Mouse (Mus musculus) hindbrain, embryonic 11.5 days (tissue): ENCODE results near the gene Iqce. TPM values are rescaled to one million over a fixed set of nuclear protein-coding genes. Genes with fewer than 3 reads are reported as not detected.

Experiments used
- ATAC-seq: fragments of 200-750 bp; cut with Nextera tagmentation; 2 replicates; pipeline ENCODE4 v1.8.0; 2017; ENCODE audit warnings: mild to moderate bottlenecking, moderate TSS enrichment, moderate library complexity; ENCODE audit not compliant: low FRiP score
- DNase-seq: peaks from one replicate; pipeline ENCODE4 v3.0.0-alpha.2; 2015; ENCODE audit warnings: low spot score
- H3K27ac ChIP-seq: fragments of 300-500 bp; sonication (generic); 2 replicates; pipeline ENCODE4 v1.5.1; 2014; ENCODE audit warnings: mild to moderate bottlenecking, low read depth, low read length
- H3K27me3 ChIP-seq: fragments of 300-500 bp; sonication (generic); 2 replicates; pipeline ENCODE4 v1.6.1; 2014; ENCODE audit warnings: mild to moderate bottlenecking, low read length, moderate library complexity, mixed read lengths; ENCODE audit not compliant: control insufficient read depth, insufficient read depth
- H3K36me3 ChIP-seq: fragments of 300-500 bp; sonication (generic); 2 replicates; pipeline ENCODE4 v1.6.1; 2014; ENCODE audit warnings: mild to moderate bottlenecking, low read length, moderate library complexity, mixed read lengths; ENCODE audit not compliant: control insufficient read depth, insufficient read depth
- H3K4me1 ChIP-seq: fragments of 300-500 bp; sonication (generic); replicated peaks from 2 replicates; pipeline ENCODE4 v1.6.1; 2014; ENCODE audit warnings: low read length, mixed read lengths; ENCODE audit not compliant: control insufficient read depth, insufficient read depth
- H3K4me2 ChIP-seq: fragments of 300-500 bp; sonication (generic); replicated peaks from 2 replicates; pipeline ENCODE4 v1.6.1; 2014; ENCODE audit warnings: mild to moderate bottlenecking, low read depth, low read length
- H3K4me3 ChIP-seq: fragments of 300-500 bp; sonication (generic); 2 replicates; pipeline ENCODE4 v1.5.1; 2014; ENCODE audit warnings: low read depth, low read length
- H3K9ac ChIP-seq: fragments of 300-500 bp; sonication (generic); 2 replicates; pipeline ENCODE4 v1.6.1; 2014; ENCODE audit warnings: low read depth, low read length
- H3K9me3 ChIP-seq: fragments of 300-500 bp; sonication (generic); 2 replicates; pipeline ENCODE4 v1.6.1; 2016; ENCODE audit warnings: low read length; ENCODE audit not compliant: control insufficient read depth
- WGBS: fragments of 180-500 bp; shearing (Covaris S2); extraction: QIAGEN DNeasy Blood & Tissue Kit; methylation state at CpG from one replicate; pipeline ENCODE4 v1.1.7; 2014; 5-methylcytosine and 5-hydroxymethylcytosine counted together
- polyA plus RNA-seq: library from polyadenylated mRNA; unstranded; fragments of >200 nt; fragmentation: Nextera tagmentation; extraction: Ambion mirVana; gene quantifications from 2 replicates; pipeline ENCODE4 v1.2.1, GENCODE M21; 2014

Iqce gene
- polyA plus RNA-seq, 1 experiment from 2014 or later: 16.8 TPM

- H3K4me2 ChIP-seq: no peak overlapping the region
- no peak for DNase-seq
- H3K4me1 ChIP-seq: no peaks in the 10 kb centered on the region
- no peak overlapping the region for H3K9ac ChIP-seq
- H3K27ac ChIP-seq: no peak overlapping the region
- H3K27me3 ChIP-seq: no peaks in the 10 kb centered on the region
- 82% methylated on average over 7 of the region's 7 CpGs for WGBS
- no peak overlapping the region for H3K4me3 ChIP-seq
- ATAC-seq: no peak
- no peaks in the 10 kb centered on the region for H3K9me3 ChIP-seq
- peaks cover 3% of the 10 kb centered on the region; the same call in 1 of the 2 replicates for H3K36me3 ChIP-seq
Observed at GRCm38 (mm10) chr5:140720773-140721172, 18.6 kb upstream of the Iqce start.

GRCm38 (mm10) chr5:140711040-140711439, 8.9 kb upstream of the Iqce start:
- Histone ChIP-seq H3K4me3 (no peak overlapping the region), H3K4me1 (no peaks in the 10 kb centered on the region), H3K36me3 (no peaks in the 10 kb centered on the region), H3K4me2 (no peak overlapping the region), H3K9me3 (no peaks in the 10 kb centered on the region), H3K27me3 (no peaks in the 10 kb centered on the region), H3K9ac (no peak overlapping the region), H3K27ac (no peak overlapping the region)
- no peak for ATAC-seq
- 87% methylated on average over 5 of the region's 5 CpGs for WGBS
- DNase-seq: no peak

DNA sequence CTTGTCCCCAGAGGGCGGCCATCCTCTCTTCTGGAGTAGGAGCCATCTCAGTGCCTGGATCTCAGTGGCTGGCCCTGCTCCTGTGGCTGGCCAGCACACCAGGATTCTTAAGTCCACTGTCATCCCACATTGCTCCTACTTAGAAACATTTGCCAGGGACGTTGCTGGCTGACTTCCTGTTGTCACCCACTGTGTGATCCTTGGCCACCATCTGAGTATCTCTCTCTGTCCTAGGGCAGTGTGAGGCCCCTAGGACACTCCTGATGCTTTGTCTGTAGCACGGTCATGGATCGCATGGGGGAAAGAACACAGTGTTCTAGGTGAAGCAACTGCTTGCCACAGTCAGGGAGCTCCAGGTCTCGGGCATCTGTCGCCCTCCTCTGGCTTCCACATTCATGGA, 8.1 kb upstream of the Iqce start:
- DNase-seq (no peak), ATAC-seq (no peak)
- Histone ChIP-seq H3K4me2 (no peak overlapping the region), H3K36me3 (no peaks in the 10 kb centered on the region), H3K4me1 (0 out of 2 replicates have a peak, but pooled peaks cover 2% of the 10 kb centered on the region), H3K9me3 (no peaks in the 10 kb centered on the region), H3K27me3 (no peaks in the 10 kb centered on the region), H3K4me3 (no peak overlapping the region), H3K27ac (no peak overlapping the region), H3K9ac (no peak overlapping the region)
- WGBS: 92% methylated on average over 6 of the region's 6 CpGs

DNA sequence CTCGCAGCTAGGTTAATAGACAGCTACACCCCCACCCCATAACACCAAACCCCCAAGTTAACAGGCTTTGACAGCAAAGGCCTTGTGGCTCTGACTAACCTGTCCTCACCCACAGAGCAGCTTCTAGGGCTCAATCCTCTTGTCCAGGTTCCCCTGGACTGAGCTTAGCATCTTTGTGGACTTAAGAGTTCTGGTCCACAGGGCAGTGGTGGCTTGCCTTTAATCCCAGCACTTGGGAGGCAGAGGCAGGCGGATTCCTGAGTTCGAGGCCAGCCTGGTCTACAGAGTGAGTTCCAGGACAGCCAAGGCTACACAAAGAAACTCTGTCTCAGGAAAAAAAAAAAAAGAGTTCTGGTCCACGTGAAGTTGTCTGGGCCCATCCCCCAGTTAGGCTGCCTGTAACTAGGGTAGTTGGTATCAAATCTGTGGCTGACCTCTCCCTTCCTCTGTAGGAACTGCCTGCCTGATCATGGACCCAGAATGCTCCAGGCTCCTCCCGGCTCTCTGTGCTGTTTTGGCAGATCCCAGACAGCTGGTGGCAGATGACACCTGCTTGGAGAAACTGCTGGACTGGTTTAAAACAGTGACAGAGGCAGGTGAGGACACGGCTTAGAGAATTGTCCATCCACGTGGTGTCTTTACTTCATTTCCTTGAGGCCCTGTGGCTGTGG, 3.5 kb upstream of the Iqce start:
- WGBS: 65% methylated on average over 7 of the region's 7 CpGs
- no peak overlapping the region; the same call in 1 of the 2 replicates for H3K27ac ChIP-seq
- H3K27me3 ChIP-seq: no peaks in the 10 kb centered on the region
- no peaks in the 10 kb centered on the region for H3K36me3 ChIP-seq
- peak overlapping the region; percentile 80 for H3K4me2 ChIP-seq
- H3K9me3 ChIP-seq: no peaks in the 10 kb centered on the region
- peak overlapping the region; percentile 75 for H3K9ac ChIP-seq
- H3K4me3 ChIP-seq: peak overlapping the region; percentile 61
- peaks cover 4% of the 10 kb centered on the region; the same call in 1 of the 2 replicates for H3K4me1 ChIP-seq
- DNase-seq (peak; percentile 14), ATAC-seq (no peak)

DNA sequence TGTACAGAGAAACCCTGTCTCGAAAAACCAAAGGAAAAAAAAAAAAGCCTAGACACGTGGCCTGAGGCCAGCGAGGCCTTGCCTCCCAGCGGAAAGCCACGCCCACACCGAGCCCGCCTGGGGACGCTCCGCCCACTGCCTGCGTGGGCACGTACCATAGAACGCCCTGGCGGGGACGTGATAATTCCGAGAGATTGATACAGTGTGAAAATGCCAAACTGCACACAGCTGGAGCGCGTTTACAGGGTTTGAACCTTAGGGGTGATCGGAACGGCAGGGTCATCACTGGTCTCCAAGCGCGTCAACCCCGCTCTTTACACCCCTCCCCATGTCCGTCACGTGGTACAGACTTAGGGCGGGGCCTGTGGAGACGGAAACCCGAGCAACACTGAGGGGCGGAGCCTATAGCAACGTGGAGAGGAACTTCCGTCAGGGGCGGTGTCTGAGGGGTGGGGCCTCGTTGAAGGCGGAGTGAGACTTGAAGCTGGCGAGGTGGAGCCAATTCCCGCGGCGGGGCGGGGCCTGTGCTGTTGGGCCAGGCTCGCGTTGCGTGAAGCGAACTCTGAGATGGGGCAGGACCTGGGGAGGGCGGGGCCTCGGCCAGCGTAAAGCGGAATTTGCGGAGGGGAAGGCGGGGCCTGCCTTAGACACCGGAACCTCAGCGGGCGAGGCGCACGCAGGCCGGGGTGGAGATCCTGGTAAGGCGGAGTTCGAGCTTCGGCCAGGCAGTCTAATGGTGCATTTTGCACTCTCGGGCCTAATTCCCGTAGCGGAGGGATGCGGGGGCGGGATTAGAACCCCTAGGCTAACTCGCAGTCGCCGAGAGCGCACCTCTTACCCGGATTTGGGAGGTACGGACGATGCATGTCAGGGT, 2.4 kb upstream of the Iqce start, which contains the start of gene Brat1:
Gene Brat1, plus strand, starts transcription at position 634 of the 874 bp plus-strand sequence.
- H3K9me3 ChIP-seq: no peaks in the 10 kb centered on the region
- H3K4me2 ChIP-seq: peak within 1 kb of the TSS; percentile 80
- ATAC-seq (peak; percentile 94), DNase-seq (peak; percentile 100)
- peak within 1 kb of the TSS; percentile 61 for H3K4me3 ChIP-seq
- no peaks in the 10 kb centered on the region for H3K27me3 ChIP-seq
- peaks cover 6% of the 10 kb centered on the region; the same call in 1 of the 2 replicates for H3K4me1 ChIP-seq
- H3K27ac ChIP-seq: peak within 1 kb of the TSS; percentile 82
- H3K36me3 ChIP-seq: no peaks in the 10 kb centered on the region
- under 1% methylated on average over 69 of the region's 69 CpGs for WGBS
- H3K9ac ChIP-seq: peak within 1 kb of the TSS; percentile 75

DNA sequence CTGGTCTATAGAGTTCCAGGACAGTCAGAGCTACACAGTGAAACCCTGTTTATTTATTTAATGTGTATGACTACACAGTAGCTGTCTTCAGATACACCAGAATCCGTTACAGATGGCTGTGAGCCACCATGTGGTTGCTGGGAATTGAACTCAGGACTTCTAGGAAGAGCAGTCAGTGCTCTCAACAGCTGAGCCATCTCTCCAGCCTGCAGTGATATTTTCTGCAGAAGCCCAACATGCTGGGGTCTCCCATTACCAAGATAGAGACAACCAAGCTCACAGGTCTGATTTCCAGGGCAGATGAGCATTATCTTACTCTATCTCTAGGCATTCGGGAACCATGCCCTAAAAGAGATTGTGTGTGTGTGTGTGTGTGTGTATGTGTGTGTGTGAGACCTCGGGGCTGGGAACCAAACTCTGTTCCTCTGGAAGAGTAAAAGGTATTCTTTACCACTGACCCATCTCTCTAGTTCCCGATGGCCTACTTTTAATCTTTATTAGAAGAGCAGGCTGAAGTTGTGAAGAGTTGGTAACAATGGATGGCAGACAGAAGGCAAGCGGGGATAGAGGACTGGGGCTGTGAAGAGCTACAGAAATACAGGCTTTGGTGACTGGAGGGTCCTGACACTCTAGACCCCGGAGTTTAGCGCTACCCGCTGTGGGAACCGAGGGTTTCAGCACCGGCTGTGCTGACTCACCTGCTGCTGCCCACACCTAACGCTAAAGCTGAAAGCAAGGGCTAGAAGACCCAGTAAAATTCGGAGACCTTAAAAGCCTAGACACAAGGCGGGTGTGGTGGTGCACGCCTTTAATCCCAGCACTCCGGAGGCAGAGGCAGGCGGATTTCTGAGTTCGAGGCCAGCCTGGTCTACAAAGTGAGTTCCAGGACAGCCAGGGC, 1.6 kb upstream of the Iqce start:
- H3K27ac ChIP-seq: peak overlapping the region; percentile 82; the same call in 1 of the 2 replicates
- 42% methylated on average over 17 of the region's 17 CpGs for WGBS
- ATAC-seq: no peak
- peak overlapping the region; percentile 36 for H3K4me2 ChIP-seq
- H3K4me3 ChIP-seq: peak overlapping the region; percentile 61; the same call in 1 of the 2 replicates
- peaks cover 6% of the 10 kb centered on the region; the same call in 1 of the 2 replicates for H3K4me1 ChIP-seq
- H3K9ac ChIP-seq: no peak overlapping the region
- H3K27me3 ChIP-seq: no peaks in the 10 kb centered on the region
- no peaks in the 10 kb centered on the region for H3K9me3 ChIP-seq
- H3K36me3 ChIP-seq: no peaks in the 10 kb centered on the region
- peak; percentile 19 for DNase-seq

DNA sequence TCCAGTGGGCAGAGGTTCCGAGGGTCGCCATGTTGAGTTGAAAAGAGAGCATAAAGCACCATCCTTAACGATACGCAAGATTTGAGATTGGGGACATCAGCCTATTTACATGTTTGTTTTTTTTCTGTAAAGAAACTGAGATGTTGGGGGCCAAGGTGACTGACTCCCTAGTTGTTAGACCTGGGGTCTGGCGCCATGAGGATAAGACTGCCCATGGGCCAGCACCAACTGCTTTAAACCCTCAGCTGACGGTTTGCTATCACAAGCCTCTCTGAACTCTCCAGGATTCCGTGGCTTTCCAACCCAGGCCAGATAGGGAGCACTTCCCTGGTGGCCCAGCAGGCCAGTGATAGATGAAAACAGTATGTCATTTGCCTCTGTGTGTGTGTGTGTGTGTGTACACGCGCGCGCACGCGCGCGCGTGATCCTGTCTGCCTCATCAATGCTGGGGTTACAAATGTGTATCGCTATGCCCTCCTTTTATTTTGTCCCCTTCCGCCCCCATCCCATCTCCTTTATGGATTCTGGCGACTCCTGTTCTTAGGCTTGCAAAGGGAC, 519 bp upstream of the Iqce start:
- Histone ChIP-seq H3K27ac (peak overlapping the region; percentile 64; the same call in 1 of the 2 replicates), H3K9ac (peak overlapping the region; percentile 45; the same call in 1 of the 2 replicates), H3K4me1 (peaks cover 6% of the 10 kb centered on the region; the same call in 1 of the 2 replicates), H3K27me3 (no peaks in the 10 kb centered on the region), H3K4me2 (peak overlapping the region; percentile 80), H3K9me3 (no peaks in the 10 kb centered on the region), H3K4me3 (peak overlapping the region; percentile 75), H3K36me3 (no peaks in the 10 kb centered on the region)
- WGBS: 57% methylated on average over 19 of the region's 19 CpGs
- ATAC-seq (no peak), DNase-seq (peak; percentile 38)

GRCm38 (mm10) chr5:140701661-140702060, 517 bp downstream of the Iqce start:
- H3K27me3 ChIP-seq: no peaks in the 10 kb centered on the region
- peak overlapping the region; percentile 75 for H3K4me3 ChIP-seq
- peak overlapping the region; percentile 84 for H3K9ac ChIP-seq
- H3K4me2 ChIP-seq: peak overlapping the region; percentile 80
- DNase-seq (no peak), ATAC-seq (peak; percentile 12)
- peak overlapping the region; percentile 64 for H3K27ac ChIP-seq
- H3K4me1 ChIP-seq: peaks cover 6% of the 10 kb centered on the region; the same call in 1 of the 2 replicates
- no peaks in the 10 kb centered on the region for H3K9me3 ChIP-seq
- WGBS: 0% methylated on average over 21 of the region's 25 CpGs
- no peaks in the 10 kb centered on the region for H3K36me3 ChIP-seq
